Mouse (Mus musculus): ENCODE measurements around the gene Rab35. TPM values are rescaled to one million over a fixed set of nuclear protein-coding genes. Genes with fewer than 3 reads are reported as not detected.
A peak's percentile ranks its signal among the peaks of the same experiment; 100 is the strongest.

The Rab35 gene
- total RNA-seq, 4 experiments from 2014 or later = 42.1 to 49.6 (median 44.0) TPM

GRCm38 (mm10) chr5:115648876-115649275 lies 17.2 kb downstream of the Rab35 start:
- no peak for DNase-seq (ENCODE audit: low spot score in 2 of 2)

GRCm38 (mm10) chr5:115649699-115650098 lies 18.0 kb downstream of the Rab35 start:
- DNase-seq (ENCODE audit: low spot score in 2 of 2) = no peak

GRCm38 (mm10) chr5:115650885-115651284 lies 19.2 kb downstream of the Rab35 start:
- no peak for DNase-seq (ENCODE audit: low spot score in 2 of 2)

- no peak for DNase-seq (ENCODE audit: low spot score in 2 of 2)
Measured at GRCm38 (mm10) chr5:115651821-115652220, 20.1 kb downstream of the Rab35 start.

- peak; percentile 99 to 100 for DNase-seq (ENCODE audit: low spot score in 2 of 2)
Measured at GRCm38 (mm10) chr5:115652681-115653575, 21.2 kb downstream of the Rab35 start.

GRCm38 (mm10) chr5:115653776-115654175 lies 22.1 kb downstream of the Rab35 start:
- DNase-seq (ENCODE audit: low spot score in 2 of 2) = no peak

GRCm38 (mm10) chr5:115656677-115657076 lies 25.0 kb downstream of the Rab35 start:
- DNase-seq (ENCODE audit: low spot score in 2 of 2) = no peak

- no peak for DNase-seq (ENCODE audit: low spot score in 2 of 2)
Measured at GRCm38 (mm10) chr5:115657234-115657633, 25.5 kb downstream of the Rab35 start.

GRCm38 (mm10) chr5:115658352-115658751 lies 26.6 kb downstream of the Rab35 start:
- DNase-seq (ENCODE audit: low spot score in 2 of 2) = no peak

GRCm38 (mm10) chr5:115662658-115663057 lies 30.9 kb downstream of the Rab35 start:
- no peak for DNase-seq (ENCODE audit: low spot score in 2 of 2)

GRCm38 (mm10) chr5:115666366-115667065 lies 34.8 kb downstream of the Rab35 start:
- no peak for DNase-seq (ENCODE audit: low spot score in 2 of 2)

- DNase-seq (ENCODE audit: low spot score in 2 of 2) = no peak
Measured at GRCm38 (mm10) chr5:115667210-115667609, 35.5 kb downstream of the Rab35 start.

GRCm38 (mm10) chr5:115667894-115668293 lies 36.2 kb downstream of the Rab35 start:
- DNase-seq (ENCODE audit: low spot score in 2 of 2) = no peak

GRCm38 (mm10) chr5:115668986-115669385 lies 37.3 kb downstream of the Rab35 start:
- no peak for DNase-seq (ENCODE audit: low spot score in 2 of 2)

- DNase-seq (ENCODE audit: low spot score in 2 of 2) = no peak
Measured at GRCm38 (mm10) chr5:115669974-115670373, 38.3 kb downstream of the Rab35 start.

GRCm38 (mm10) chr5:115670406-115670805 lies 38.7 kb downstream of the Rab35 start:
- DNase-seq (ENCODE audit: low spot score in 2 of 2) = no peak

GRCm38 (mm10) chr5:115671846-115672245 lies 40.1 kb downstream of the Rab35 start:
- no peak for DNase-seq (ENCODE audit: low spot score in 2 of 2)

- DNase-seq (ENCODE audit: low spot score in 2 of 2) = no peak
Measured at GRCm38 (mm10) chr5:115685126-115685525, 53.4 kb downstream of the Rab35 start.

- no peak for DNase-seq (ENCODE audit: low spot score in 2 of 2)
Measured at GRCm38 (mm10) chr5:115686716-115687115, 55.0 kb downstream of the Rab35 start.

- no peak for DNase-seq (ENCODE audit: low spot score in 2 of 2)
Measured at GRCm38 (mm10) chr5:115693271-115693670, 61.6 kb downstream of the Rab35 start.

GRCm38 (mm10) chr5:115695191-115695770 lies 63.6 kb downstream of the Rab35 start:
- DNase-seq (ENCODE audit: low spot score in 2 of 2) = no peak

- no peak for DNase-seq (ENCODE audit: low spot score in 2 of 2)
Measured at GRCm38 (mm10) chr5:115696811-115697210, 65.1 kb downstream of the Rab35 start.

Measured in gastrocnemius, adult 8-10 months (tissue).